In the genomic region with DNA sequence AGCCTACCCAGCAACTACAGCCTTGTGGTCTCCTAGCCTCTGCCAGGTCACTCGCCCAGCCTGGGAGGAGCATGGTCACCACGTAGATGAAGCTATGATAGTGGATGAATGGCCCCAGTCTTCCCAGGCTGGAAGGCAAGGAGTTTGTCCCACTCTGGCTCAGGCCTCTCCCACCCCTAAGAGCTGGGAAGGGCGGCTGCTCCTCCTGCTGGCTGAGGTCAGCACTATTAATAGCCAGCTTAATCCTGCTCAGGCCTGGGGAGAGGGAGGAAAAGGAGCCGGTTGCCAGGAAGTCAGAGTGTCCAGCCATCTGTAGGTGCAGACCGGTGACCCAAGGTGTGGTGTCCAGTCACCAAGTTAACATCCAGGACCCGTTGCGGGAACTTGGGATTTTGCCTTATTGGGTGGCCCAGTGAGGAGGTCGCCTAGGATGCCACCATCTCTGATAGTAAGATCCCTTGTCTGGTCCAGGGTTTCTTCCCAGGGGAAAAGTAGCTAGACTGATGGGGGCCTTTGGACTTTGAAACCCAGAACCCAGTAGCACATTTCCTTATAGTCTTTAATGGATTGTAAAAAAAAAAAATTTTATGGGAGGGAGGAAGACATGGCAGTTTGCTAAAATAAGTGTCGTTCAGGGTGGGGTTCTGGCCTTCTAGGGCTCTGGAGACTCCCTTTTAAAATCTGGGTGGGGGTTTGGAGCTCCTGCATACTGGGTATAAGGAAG, we compare ENCODE assay signal across 8 mouse cellular contexts. TPM values are rescaled to one million over a fixed set of nuclear protein-coding genes. Genes with fewer than 3 reads are reported as not detected.
DNase-seq lines count a peak whose midpoint lies in the region; ATAC-seq and TF ChIP-seq lines count a peak whose summit lies in the region.
"Had no signal": no experiment of that assay in that cellular context is flagged by ENCODE, and none has a peak within 500 bp of the region (broad histone marks: within the 10 kb centered on the region; RNA-seq: fewer than 3 reads in every experiment).

No protein-coding gene starts in this region.

- TF ChIP-seq EP300 in liver, postnatal 0 days (IDR thresholded peaks at IDR 0.05; ENCODE audit: low read depth), result no peak

- no peaks in the 10 kb centered on the region for H3K4me1 ChIP-seq in hindbrain, postnatal 0 days (ENCODE audit: insufficient read depth, low read length)
- H3K4me1 ChIP-seq in liver, postnatal 0 days (ENCODE audit: insufficient read depth), result no peaks in the 10 kb centered on the region
- H3K4me1 ChIP-seq in stomach, embryonic 14.5 days (ENCODE audit: control insufficient read depth, insufficient read depth, low read length), result peaks cover 5% of the 10 kb centered on the region; the same call in 1 of the 2 replicates

- 51% methylated on average over 9 of the region's 9 CpGs for WGBS in hindbrain, postnatal 0 days
- 55% methylated on average over 9 of the region's 9 CpGs for WGBS in liver, postnatal 0 days (ENCODE audit: insufficient replicate concordance)
- WGBS in stomach, embryonic 14.5 days, result 45% methylated on average over 9 of the region's 9 CpGs

- no peak overlapping the region for H3K27ac ChIP-seq in hindbrain, postnatal 0 days
- no peak overlapping the region for H3K27ac ChIP-seq in liver, postnatal 0 days (ENCODE audit: low read depth)
- no peak overlapping the region for H3K27ac ChIP-seq in stomach, embryonic 14.5 days (ENCODE audit: low read length)

- ATAC-seq in Patski, result peak; percentile 97
- ATAC-seq in hindbrain, postnatal 0 days, result peak; percentile 80
- no peak for ATAC-seq in liver, postnatal 0 days
- peak; percentile 85; the same call in 1 of the 2 replicates for ATAC-seq in stomach, embryonic 14.5 days (ENCODE audit: insufficient number of reproducible peaks, insufficient read depth, low FRiP score, low read depth)

- POLR2A ChIA-PET in Patski (lab: Charles Lee), result no interaction called here

- H3K27me3 ChIP-seq in Patski, result no peaks in the 10 kb centered on the region
- no peaks in the 10 kb centered on the region for H3K27me3 ChIP-seq in hindbrain, postnatal 0 days (ENCODE audit: insufficient read depth, low read length)
- no peaks in the 10 kb centered on the region for H3K27me3 ChIP-seq in liver, postnatal 0 days (ENCODE audit: insufficient read depth, low read length)
- no peaks in the 10 kb centered on the region for H3K27me3 ChIP-seq in stomach, embryonic 14.5 days (ENCODE audit: control insufficient read depth, insufficient read depth, low read length)

- no peak overlapping the region for H3K4me3 ChIP-seq in hindbrain, postnatal 0 days (ENCODE audit: low read length)
- no peak overlapping the region for H3K4me3 ChIP-seq in liver, postnatal 0 days (ENCODE audit: low read depth, low read length)
- no peak overlapping the region for H3K4me3 ChIP-seq in stomach, embryonic 14.5 days (ENCODE audit: low read depth, low read length)

- in situ Hi-C loops in Patski (cut with MboI; ENCODE audit: low pct_unique_long_range_greater_than_20kb), result no loop called here

- H3K4me2 ChIP-seq in hindbrain, postnatal 0 days (ENCODE audit: low read depth, low read length), result no peak overlapping the region
- H3K4me2 ChIP-seq in liver, postnatal 0 days (ENCODE audit: low read depth, low read length), result no peak overlapping the region
- no peak overlapping the region for H3K4me2 ChIP-seq in stomach, embryonic 14.5 days (replicated peaks; ENCODE audit: low read depth, low read length)

- DNase-seq in Patski (ENCODE audit: low read depth, low spot score), result no peak
- peak; percentile 84 for DNase-seq in cerebellum, adult 8-10 months
- peak; percentile 63 for DNase-seq in gastrocnemius, postnatal 10 days
- peak; percentile 57 for DNase-seq in hindbrain, postnatal 0 days (ENCODE audit: low spot score)
- DNase-seq in liver, postnatal 0 days, result no peak
- DNase-seq in right cerebral cortex, postnatal 25 days, result no peak

- no peaks in the 10 kb centered on the region for H3K36me3 ChIP-seq in hindbrain, postnatal 0 days (ENCODE audit: insufficient read depth, low read length)
- H3K36me3 ChIP-seq in liver, postnatal 0 days (replicated peaks; ENCODE audit: insufficient read depth, low read length), result no peaks in the 10 kb centered on the region
- H3K36me3 ChIP-seq in stomach, embryonic 14.5 days (ENCODE audit: control insufficient read depth, insufficient read depth, low read length), result no peaks in the 10 kb centered on the region

- no peaks in the 10 kb centered on the region for H3K9me3 ChIP-seq in hindbrain, postnatal 0 days (ENCODE audit: low read length)
- no peaks in the 10 kb centered on the region for H3K9me3 ChIP-seq in liver, postnatal 0 days (ENCODE audit: low read length)
- no peaks in the 10 kb centered on the region for H3K9me3 ChIP-seq in stomach, embryonic 14.5 days (ENCODE audit: control insufficient read depth, low read depth, low read length)

- no peak for TF ChIP-seq CTCF in Patski (IDR thresholded peaks at IDR 0.05)
- TF ChIP-seq CTCF in hindbrain, postnatal 0 days (IDR thresholded peaks at IDR 0.05; ENCODE audit: low read depth), result peak; percentile 71
- peak; percentile 52 for TF ChIP-seq CTCF in liver, postnatal 0 days (IDR thresholded peaks at IDR 0.05; ENCODE audit: low read depth)

- H3K9ac ChIP-seq in hindbrain, postnatal 0 days (replicated peaks; ENCODE audit: low read length), result no peak overlapping the region
- H3K9ac ChIP-seq in liver, postnatal 0 days (replicated peaks), result no peak overlapping the region
- H3K9ac ChIP-seq in stomach, embryonic 14.5 days (replicated peaks; ENCODE audit: low read depth, low read length), result no peak overlapping the region

- CTCF ChIA-PET in Patski (lab: Charles Lee), result interaction anchor here (0.7 to 3.1 kb wide), 10 partner anchors 9 to 169 kb away, joined by 3 to 17 read pairs (median 4); no protein-coding TSS in a partner anchor

RNA-seq across cellular contexts. Expression of a gene that starts 19.1 kb away (rescaled TPM):
- 19.2 TPM for polyA plus RNA-seq in Patski (2021)
- total RNA-seq in gastrocnemius, postnatal 10 days (2021), result 10 to 100 TPM; 14.5 to 18.2 TPM
- 28.4 and 35.9 TPM in 2 replicates for total RNA-seq in hindbrain, postnatal 0 days (2014; rRNA removed)
- 5.2 and 5.4 TPM in 2 replicates for polyA plus RNA-seq in hindbrain, postnatal 0 days (2015; fragmentation: Nextera tagmentation; extraction: Ambion mirVana)
- 0.92 and 1.1 TPM in 2 replicates for polyA plus RNA-seq in liver, postnatal 0 days (2015; fragmentation: Nextera tagmentation; extraction: Ambion mirVana)
- 6.2 and 8.4 TPM in 2 replicates for polyA plus RNA-seq in stomach, embryonic 14.5 days (2014; fragmentation: Nextera tagmentation; extraction: Ambion mirVana)

RNA-seq across cellular contexts. Expression of a gene that starts 21.2 kb away (rescaled TPM):
- polyA plus RNA-seq in Patski (2021), result 5.7 TPM
- total RNA-seq in gastrocnemius, postnatal 10 days (2021), result 1 to 10 TPM; 4.3 to 5.7 TPM
- total RNA-seq in hindbrain, postnatal 0 days (2014; rRNA removed), result 18.5 and 19.6 TPM in 2 replicates
- polyA plus RNA-seq in hindbrain, postnatal 0 days (2015; fragmentation: Nextera tagmentation; extraction: Ambion mirVana), result 9.6 and 10.0 TPM in 2 replicates
- polyA plus RNA-seq in liver, postnatal 0 days (2015; fragmentation: Nextera tagmentation; extraction: Ambion mirVana), result 2.1 and 2.2 TPM in 2 replicates
- polyA plus RNA-seq in stomach, embryonic 14.5 days (2014; fragmentation: Nextera tagmentation; extraction: Ambion mirVana), result 14.1 and 14.4 TPM in 2 replicates

RNA-seq across cellular contexts. Expression of a gene that starts 44.1 kb away (rescaled TPM):
- polyA plus RNA-seq in Patski (2021), result 8.2 TPM
- total RNA-seq in gastrocnemius, postnatal 10 days (2021), result 100 to 1,000 TPM; 419 to 469 TPM
- 8.1 and 11.5 TPM in 2 replicates for total RNA-seq in hindbrain, postnatal 0 days (2014; rRNA removed)
- 11.2 and 12.7 TPM in 2 replicates for polyA plus RNA-seq in hindbrain, postnatal 0 days (2015; fragmentation: Nextera tagmentation; extraction: Ambion mirVana)
- polyA plus RNA-seq in liver, postnatal 0 days (2015; fragmentation: Nextera tagmentation; extraction: Ambion mirVana), result 2.0 and 2.2 TPM in 2 replicates
- 16.8 and 19.4 TPM in 2 replicates for polyA plus RNA-seq in stomach, embryonic 14.5 days (2014; fragmentation: Nextera tagmentation; extraction: Ambion mirVana)

RNA-seq across cellular contexts. Expression of a gene that starts 46.7 kb away (rescaled TPM):
- 0.68 TPM for polyA plus RNA-seq in Patski (2021)
- 100 to 1,000 TPM; 193 to 229 TPM for total RNA-seq in gastrocnemius, postnatal 10 days (2021)
- not detected in 2 replicates for total RNA-seq in hindbrain, postnatal 0 days (2014; rRNA removed)
- polyA plus RNA-seq in hindbrain, postnatal 0 days (2015; fragmentation: Nextera tagmentation; extraction: Ambion mirVana), result not detected in 2 replicates
- 0.45 TPM in 1 of 2 replicates, not detected in the other for polyA plus RNA-seq in liver, postnatal 0 days (2015; fragmentation: Nextera tagmentation; extraction: Ambion mirVana)
- polyA plus RNA-seq in stomach, embryonic 14.5 days (2014; fragmentation: Nextera tagmentation; extraction: Ambion mirVana), result 0.39 TPM in 1 of 2 replicates, not detected in the other
- polyA plus RNA-seq: gonadal fat pad, adult 2 months had no signal

RNA-seq across cellular contexts. Expression of a gene that starts 47.5 kb away (rescaled TPM):
- polyA plus RNA-seq in Patski (2021), result 34.6 TPM
- total RNA-seq in gastrocnemius, postnatal 10 days (2021), result 10 to 100 TPM; 17.7 to 20.3 TPM
- 20.4 and 21.6 TPM in 2 replicates for total RNA-seq in hindbrain, postnatal 0 days (2014; rRNA removed)
- 42.6 and 45.5 TPM in 2 replicates for polyA plus RNA-seq in hindbrain, postnatal 0 days (2015; fragmentation: Nextera tagmentation; extraction: Ambion mirVana)
- polyA plus RNA-seq in liver, postnatal 0 days (2015; fragmentation: Nextera tagmentation; extraction: Ambion mirVana), result 9.0 and 9.9 TPM in 2 replicates
- 31.9 and 35.0 TPM in 2 replicates for polyA plus RNA-seq in stomach, embryonic 14.5 days (2014; fragmentation: Nextera tagmentation; extraction: Ambion mirVana)

Comparison
In these comparisons a context has a peak if more than half of its experiments do, and no peak if none do; other contexts are left out.
1. DNase-seq: peak in cerebellum, adult 8-10 months (single experiment), gastrocnemius, postnatal 10 days (single experiment) and hindbrain, postnatal 0 days (single experiment); none in Patski (single experiment), liver, postnatal 0 days (single experiment) and right cerebral cortex, postnatal 25 days (single experiment).